Comparison of ENCODE assay signal across 8 mouse cellular contexts in genomic region chr7:19381377-19382165, GRCm38 (mm10). TPM values are rescaled to one million over a fixed set of nuclear protein-coding genes. Genes with fewer than 3 reads are reported as not detected.
DNase-seq lines count a peak whose midpoint lies in the region; ATAC-seq and TF ChIP-seq lines count a peak whose summit lies in the region.

Gene Ercc2, plus strand, starts transcription at chr7:19382010.

- no peaks in the 10 kb centered on the region; the same call in 1 of the 2 replicates for H3K4me1 ChIP-seq in hindbrain, postnatal 0 days (ENCODE audit: insufficient read depth, low read length)

- no peak for TF ChIP-seq CTCF in gastrocnemius, adult 2 months (IDR thresholded peaks at IDR 0.05)
- TF ChIP-seq CTCF in hindbrain, postnatal 0 days (IDR thresholded peaks at IDR 0.05; ENCODE audit: low read depth) = no peak
- no peak for TF ChIP-seq CTCF in left cerebral cortex, adult 2 months (IDR thresholded peaks at IDR 0.05)

- 6% methylated on average over 48 of the region's 48 CpGs for WGBS in hindbrain, postnatal 0 days

- peak within 1 kb of the TSS; percentile 84 for H3K4me2 ChIP-seq in hindbrain, postnatal 0 days (ENCODE audit: low read depth, low read length)

- no peaks in the 10 kb centered on the region for H3K27me3 ChIP-seq in hindbrain, postnatal 0 days (ENCODE audit: insufficient read depth, low read length)

- DNase-seq in ZHBTc4 (ENCODE audit: low read depth, low spot score) = peak; percentile 100
- DNase-seq in gastrocnemius, adult 2 months = peak; percentile 100
- peak; percentile 100 for DNase-seq in hindbrain, postnatal 0 days (ENCODE audit: low spot score)
- peak; percentile 98 to 99 for DNase-seq in left cerebral cortex, adult 2 months (ENCODE audit: extremely low spot score in 1 of 2, low spot score in 2 of 2)
- DNase-seq in right cerebral cortex, adult 2 months (ENCODE audit: low spot score in 2 of 2) = peak; percentile 98 to 100
- peak; percentile 99 for DNase-seq in urinary bladder, postnatal 14 days (ENCODE audit: low spot score)

- H3K9me3 ChIP-seq in hindbrain, postnatal 0 days (ENCODE audit: low read length) = no peaks in the 10 kb centered on the region

- peak within 1 kb of the TSS; percentile 83 for H3K4me3 ChIP-seq in gastrocnemius, adult 2 months
- H3K4me3 ChIP-seq in hindbrain, postnatal 0 days (ENCODE audit: low read length) = peak within 1 kb of the TSS; percentile 87
- H3K4me3 ChIP-seq in left cerebral cortex, adult 2 months = peak within 1 kb of the TSS; percentile 85

- peaks cover 19% of the 10 kb centered on the region for H3K36me3 ChIP-seq in hindbrain, postnatal 0 days (ENCODE audit: insufficient read depth, low read length)

- peak within 1 kb of the TSS; percentile 83 for H3K27ac ChIP-seq in gastrocnemius, adult 2 months
- H3K27ac ChIP-seq in hindbrain, postnatal 0 days = peak within 1 kb of the TSS; percentile 73
- H3K27ac ChIP-seq in left cerebral cortex, adult 2 months = no peak within 1 kb of the TSS; the same call in 1 of the 2 replicates

- H3K9ac ChIP-seq in hindbrain, postnatal 0 days (replicated peaks; ENCODE audit: low read length) = peak within 1 kb of the TSS; percentile 76

- intact Hi-C loops in gastrocnemius, adult 2 months (cut with DNase I) = no loop called here
- intact Hi-C loops in left cerebral cortex, adult 2 months (cut with DNase I) = no loop called here

- peak; percentile 100 for ATAC-seq in common myeloid progenitor, adult 5-6 weeks (replicated peaks; ENCODE audit: low read depth, poor library complexity, severe bottlenecking)
- peak; percentile 97 for ATAC-seq in hindbrain, postnatal 0 days
- ATAC-seq in megakaryocyte, adult 5-6 weeks (ENCODE audit: poor library complexity, severe bottlenecking) = peak; percentile 100

RNA-seq across cellular contexts. Expression of gene Ercc2, which starts in this region (rescaled TPM):
- total RNA-seq in common myeloid progenitor, adult 5-6 weeks (2017) = 25.8 and 30.3 TPM in 2 replicates
- 10 to 100 TPM in 1 of 2 experiments, 1 to 10 TPM in 1; 8.5 to 10.7 TPM for total RNA-seq in gastrocnemius, adult 2 months (2021)
- 57.3 and 65.1 TPM in 2 replicates for total RNA-seq in hindbrain, postnatal 0 days (2014; rRNA removed)
- polyA plus RNA-seq in hindbrain, postnatal 0 days (2015; fragmentation: Nextera tagmentation; extraction: Ambion mirVana) = 18.6 and 19.9 TPM in 2 replicates
- 10 to 100 TPM; 37.2 TPM for total RNA-seq in left cerebral cortex, adult 2 months (2021)
- 4.9 and 5.7 TPM in 2 replicates for total RNA-seq in megakaryocyte, adult 5-6 weeks (2015)
- total RNA-seq in megakaryocyte, adult 5-6 weeks (2017) = 12.6 and 19.2 TPM in 2 replicates
